Mouse (Mus musculus) forebrain, embryonic 11.5 days (tissue): ENCODE measurements at regions not wholly inside any gene's neighbourhood (a gene's known extent, or its start where the extent isn't known, plus 50 kb on each side); places are given as distances from the start of the nearest gene placed in this dataset.

Experiments
- ATAC-seq: fragments of 200-750 bp; cut with Nextera tagmentation; replicated peaks from 2 replicates; pipeline ENCODE4 v1.8.0; 2017; ENCODE audit warnings: moderate TSS enrichment; ENCODE audit not compliant: low FRiP score
- DNase-seq: peaks from one replicate; pipeline ENCODE4 v3.0.0-alpha.2; 2017; ENCODE audit warnings: low spot score
- H3K27ac ChIP-seq: fragments of 300-500 bp; sonication (generic); 2 replicates; pipeline ENCODE4 v1.5.1; 2014; ENCODE audit warnings: low read depth, low read length
- H3K27me3 ChIP-seq: fragments of 300-500 bp; sonication (generic); 2 replicates; pipeline ENCODE4 v1.6.1; 2014; ENCODE audit warnings: mild to moderate bottlenecking, low read length, mixed read lengths; ENCODE audit not compliant: control insufficient read depth, insufficient read depth
- H3K36me3 ChIP-seq: fragments of 300-500 bp; sonication (generic); 2 replicates; pipeline ENCODE4 v1.6.1; 2014; ENCODE audit warnings: mild to moderate bottlenecking, low read length, moderate library complexity, mixed read lengths; ENCODE audit not compliant: control insufficient read depth, insufficient read depth
- H3K4me1 ChIP-seq: fragments of 300-500 bp; sonication (generic); replicated peaks from 2 replicates; pipeline ENCODE4 v1.6.1; 2014; ENCODE audit warnings: low read length, mixed read lengths; ENCODE audit not compliant: control insufficient read depth, insufficient read depth
- H3K4me2 ChIP-seq: fragments of 300-500 bp; sonication (generic); 2 replicates; pipeline ENCODE4 v1.6.1; 2014; ENCODE audit warnings: low read depth, mild to moderate bottlenecking, low read length, moderate library complexity, mixed read lengths; ENCODE audit not compliant: severe bottlenecking
- H3K4me3 ChIP-seq: fragments of 300-500 bp; sonication (generic); 2 replicates; pipeline ENCODE4 v1.5.1; 2014; ENCODE audit warnings: low read depth, low read length
- H3K9ac ChIP-seq: fragments of 300-500 bp; sonication (generic); 2 replicates; pipeline ENCODE4 v1.6.1; 2014; ENCODE audit warnings: low read length
- H3K9me3 ChIP-seq: fragments of 300-500 bp; sonication (generic); 2 replicates; pipeline ENCODE4 v1.6.1; 2016; ENCODE audit warnings: low read length, mixed read lengths; ENCODE audit not compliant: control insufficient read depth
- WGBS: fragments of 180-500 bp; shearing (Covaris S2); extraction: QIAGEN DNeasy Blood & Tissue Kit; methylation state at CpG from one replicate; pipeline ENCODE4 v1.1.7; 2014; 5-methylcytosine and 5-hydroxymethylcytosine counted together

- Histone ChIP-seq H3K27me3 (no peaks in the 10 kb centered on the region), H3K36me3 (no peaks in the 10 kb centered on the region), H3K9me3 (no peaks in the 10 kb centered on the region), H3K9ac (no peak overlapping the region), H3K27ac (no peak overlapping the region), H3K4me2 (no peak overlapping the region), H3K4me1 (no peaks in the 10 kb centered on the region), H3K4me3 (no peak overlapping the region)
- 91% methylated on average over 2 of the region's 2 CpGs for WGBS
- ATAC-seq (no peak), DNase-seq (no peak)
Observed at GRCm38 (mm10) chr12:45439745-45440144, 365.2 kb upstream of the Stxbp6 start.

GRCm38 (mm10) chr12:45437271-45437670, 362.8 kb upstream of the Stxbp6 start:
- Histone ChIP-seq H3K27me3 (no peaks in the 10 kb centered on the region), H3K27ac (no peak overlapping the region), H3K4me2 (no peak overlapping the region), H3K4me1 (no peaks in the 10 kb centered on the region), H3K9ac (no peak overlapping the region), H3K4me3 (no peak overlapping the region), H3K36me3 (no peaks in the 10 kb centered on the region), H3K9me3 (no peaks in the 10 kb centered on the region)
- no peak for ATAC-seq
- DNase-seq, result no peak

GRCm38 (mm10) chr12:45399436-45399835, 324.9 kb upstream of the Stxbp6 start:
- Histone ChIP-seq H3K4me3 (no peak overlapping the region), H3K9me3 (no peaks in the 10 kb centered on the region), H3K4me1 (no peaks in the 10 kb centered on the region), H3K9ac (no peak overlapping the region), H3K4me2 (no peak overlapping the region), H3K27ac (no peak overlapping the region), H3K36me3 (no peaks in the 10 kb centered on the region), H3K27me3 (no peaks in the 10 kb centered on the region)
- 85% methylated on average over 2 of the region's 2 CpGs for WGBS
- no peak for ATAC-seq
- DNase-seq, result no peak

GRCm38 (mm10) chr12:45384864-45385263, 310.4 kb upstream of the Stxbp6 start:
- ATAC-seq (no peak), DNase-seq (no peak)
- Histone ChIP-seq H3K9ac (no peak overlapping the region), H3K36me3 (no peaks in the 10 kb centered on the region), H3K27ac (no peak overlapping the region), H3K4me1 (no peaks in the 10 kb centered on the region), H3K4me3 (no peak overlapping the region), H3K9me3 (no peaks in the 10 kb centered on the region), H3K4me2 (no peak overlapping the region), H3K27me3 (no peaks in the 10 kb centered on the region)
- 64% methylated on average over 3 of the region's 3 CpGs for WGBS
